13 mouse cellular contexts compared by ENCODE assay signal in the genomic region with DNA sequence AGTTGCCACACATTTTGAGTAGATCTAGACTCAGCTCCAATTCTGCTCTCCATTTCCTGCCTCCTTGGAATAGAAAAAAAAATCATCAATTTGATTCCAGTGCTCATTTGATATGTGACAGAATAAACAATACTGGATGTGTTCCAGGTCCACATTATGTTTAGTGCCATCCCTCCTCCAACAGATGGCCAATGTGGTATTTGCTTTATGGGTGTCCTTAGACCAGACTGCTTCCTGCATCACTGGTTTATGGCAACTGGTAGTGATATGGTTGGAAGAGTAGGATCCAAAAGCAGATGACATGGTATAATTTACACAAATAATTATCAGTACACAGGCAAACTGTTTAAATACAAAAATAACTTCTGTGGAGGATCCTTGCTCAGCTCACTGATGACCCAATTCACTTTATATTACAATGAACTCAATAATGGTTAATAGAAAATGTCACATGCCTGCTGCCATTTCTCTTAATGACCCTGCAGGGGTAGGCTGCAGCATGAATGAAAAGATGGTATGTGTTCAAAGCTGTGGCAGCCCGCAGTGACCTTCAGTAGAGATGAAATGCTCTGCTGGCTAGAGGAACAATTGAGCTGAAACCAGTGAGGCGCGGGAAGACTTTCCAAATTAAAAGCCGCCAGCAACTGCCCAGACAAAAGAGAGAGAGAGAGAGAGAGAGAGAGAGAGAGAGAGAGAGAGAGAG. TPM values are rescaled to one million over a fixed set of nuclear protein-coding genes. Genes with fewer than 3 reads are reported as not detected.
DNase-seq lines count a peak whose midpoint lies in the region; ATAC-seq and TF ChIP-seq lines count a peak whose summit lies in the region.
"Had no signal": no experiment of that assay in that cellular context is flagged by ENCODE, and none has a peak within 500 bp of the region (broad histone marks: within the 10 kb centered on the region; RNA-seq: fewer than 3 reads in every experiment).

No protein-coding gene starts in this region.

- no peaks in the 10 kb centered on the region for H3K9me3 ChIP-seq in hindbrain, embryonic 11.5 days (ENCODE audit: control insufficient read depth, low read length)
- H3K9me3 ChIP-seq in midbrain, embryonic 15.5 days, result no peaks in the 10 kb centered on the region
- H3K9me3 ChIP-seq: heart, embryonic 12.5 days; limb, embryonic 10.5 days; megakaryocyte, embryonic 14.5 days had no signal

- H3K4me2 ChIP-seq in hindbrain, embryonic 11.5 days (replicated peaks; ENCODE audit: low read depth, low read length), result no peak overlapping the region
- no peak overlapping the region for H3K4me2 ChIP-seq in midbrain, embryonic 15.5 days
- H3K4me2 ChIP-seq: heart, embryonic 12.5 days had no signal

- H3K27me3 ChIP-seq in Patski, result peaks cover 5% of the 10 kb centered on the region
- H3K27me3 ChIP-seq in hindbrain, embryonic 11.5 days (ENCODE audit: control insufficient read depth, insufficient read depth, low read length), result no peaks in the 10 kb centered on the region
- H3K27me3 ChIP-seq in midbrain, embryonic 15.5 days (replicated peaks), result no peaks in the 10 kb centered on the region
- H3K27me3 ChIP-seq: heart, embryonic 12.5 days; megakaryocyte, embryonic 14.5 days had no signal

- H3K9ac ChIP-seq in hindbrain, embryonic 11.5 days (ENCODE audit: low read depth, low read length), result no peak overlapping the region
- H3K9ac ChIP-seq in midbrain, embryonic 15.5 days, result no peak overlapping the region
- H3K9ac ChIP-seq: heart, embryonic 12.5 days had no signal

- peak; percentile 9 for DNase-seq in Patski (ENCODE audit: low read depth, low spot score)
- peak; percentile 61 for DNase-seq in embryo, embryonic 10.5 days (ENCODE audit: low spot score)
- DNase-seq in hindbrain, embryonic 11.5 days (ENCODE audit: low spot score), result peak; percentile 27
- DNase-seq in thymus, postnatal 25 days, result no peak
- no peak for DNase-seq in layer of hippocampus, adult 9-10 months (ENCODE audit: low spot score)
- DNase-seq in kidney, adult 8-10 months, result no peak
- DNase-seq: lung, adult 2 months; thymus, postnatal 36 days had no signal

- CTCF ChIA-PET in Patski (lab: Charles Lee), result no interaction called here

- no peak overlapping the region for H3K27ac ChIP-seq in hindbrain, embryonic 11.5 days (ENCODE audit: low read depth, low read length)
- H3K27ac ChIP-seq in midbrain, embryonic 15.5 days, result no peak overlapping the region
- H3K27ac ChIP-seq: limb, embryonic 10.5 days had no signal

- H3K4me1 ChIP-seq in hindbrain, embryonic 11.5 days (replicated peaks; ENCODE audit: control insufficient read depth, insufficient read depth, low read length), result no peaks in the 10 kb centered on the region
- no peaks in the 10 kb centered on the region for H3K4me1 ChIP-seq in midbrain, embryonic 15.5 days
- H3K4me1 ChIP-seq: heart, embryonic 12.5 days; limb, embryonic 10.5 days; megakaryocyte, embryonic 14.5 days had no signal

- peak; percentile 51 for ATAC-seq in Patski
- ATAC-seq in hindbrain, embryonic 11.5 days (ENCODE audit: low FRiP score), result peak; percentile 84
- ATAC-seq in midbrain, embryonic 15.5 days (replicated peaks), result peak; percentile 71; the same call in 1 of the 2 replicates
- ATAC-seq: inflammation-experienced regulatory T-cells, adult 6 months had no signal

- 27% methylated on average over 4 of the region's 4 CpGs for WGBS in hindbrain, embryonic 11.5 days
- WGBS in midbrain, embryonic 15.5 days, result 18% methylated on average over 4 of the region's 4 CpGs

- in situ Hi-C loops in Patski (cut with MboI; ENCODE audit: low pct_unique_long_range_greater_than_20kb), result no loop called here

- POLR2A ChIA-PET in Patski (lab: Charles Lee), result no interaction called here

- H3K4me3 ChIP-seq in hindbrain, embryonic 11.5 days (ENCODE audit: low read depth, low read length), result no peak overlapping the region
- no peak overlapping the region for H3K4me3 ChIP-seq in midbrain, embryonic 15.5 days
- H3K4me3 ChIP-seq: heart, embryonic 12.5 days; limb, embryonic 10.5 days; megakaryocyte, embryonic 14.5 days had no signal

- no peak for TF ChIP-seq CTCF in Patski (IDR thresholded peaks at IDR 0.05)

- no peaks in the 10 kb centered on the region for H3K36me3 ChIP-seq in hindbrain, embryonic 11.5 days (ENCODE audit: control insufficient read depth, insufficient read depth, low read length)
- H3K36me3 ChIP-seq in midbrain, embryonic 15.5 days (replicated peaks), result no peaks in the 10 kb centered on the region
- H3K36me3 ChIP-seq: heart, embryonic 12.5 days; limb, embryonic 10.5 days had no signal

RNA-seq across cellular contexts. Expression of gene Hs3st5, which starts 27.2 kb away (rescaled TPM):
- 0.17 TPM for polyA plus RNA-seq in Patski (2021)
- 5.8 and 6.1 TPM in 2 replicates for polyA plus RNA-seq in hindbrain, embryonic 11.5 days (2014; fragmentation: Nextera tagmentation; extraction: Ambion mirVana)
- polyA plus RNA-seq in midbrain, embryonic 15.5 days (2015; fragmentation: Nextera tagmentation; extraction: Ambion mirVana), result 23.4 and 24.3 TPM in 2 replicates
- polyA plus RNA-seq: inflammation-experienced regulatory T-cells, adult 6 months had no signal

Comparison
In these comparisons a context has a peak if more than half of its experiments do, and no peak if none do; other contexts are left out.
1. DNase-seq: peak in Patski (single experiment), embryo, embryonic 10.5 days (single experiment) and hindbrain, embryonic 11.5 days (single experiment); none in thymus, postnatal 25 days (single experiment), layer of hippocampus, adult 9-10 months (single experiment) and kidney, adult 8-10 months (0 of 2).
2. Peak in every context shown above with its lines, with median percentiles within 50 percentile points of each other: ATAC-seq.